Mouse (Mus musculus): ENCODE data around the gene Tmem145.

DNA sequence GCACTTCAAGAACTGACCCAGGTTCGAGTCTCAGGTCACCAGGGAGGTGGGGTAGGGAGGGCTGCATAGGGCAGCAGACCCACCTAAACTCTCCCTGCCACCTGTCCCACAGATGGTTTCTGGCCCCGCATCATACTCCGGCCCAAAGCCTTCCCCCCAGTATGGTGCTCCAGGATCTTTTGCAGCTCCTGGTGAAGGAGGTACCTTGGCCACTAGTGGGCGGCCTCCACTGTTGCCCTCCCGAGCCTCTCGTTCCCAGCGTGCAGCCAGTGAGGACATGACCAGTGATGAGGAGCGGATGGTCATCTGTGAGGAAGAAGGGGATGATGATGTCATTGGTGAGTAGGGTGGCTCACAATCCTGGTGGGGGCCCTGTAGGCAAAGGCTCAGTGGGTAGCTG, 18.9 kb upstream of the Tmem145 start:
- TF ChIP-seq CTCF (IDR thresholded peaks at IDR 0.05; ENCODE audit: borderline replicate concordance, insufficient read depth, low read depth, low read length) (no peak), POLR2A (IDR thresholded peaks at IDR 0.05; ENCODE audit: borderline replicate concordance, insufficient read depth, low read length) (no peak)

All from cerebellum, adult 2 months (tissue).